Mouse (Mus musculus): ENCODE data around the gene Samd8. TPM values are rescaled to one million over a fixed set of nuclear protein-coding genes. Genes with fewer than 3 reads are reported as not detected.

Gene Samd8
- polyA plus RNA-seq, 1 experiment from 2014 or later, result 20.6 TPM

GRCm38 (mm10) chr14:21772506-21773281 lies 22.4 kb downstream of the Samd8 start:
- Histone ChIP-seq H3K9ac (replicated peaks) (no peak overlapping the region), H3K4me3 (replicated peaks) (no peak overlapping the region), H3K4me2 (no peak overlapping the region), H3K36me3 (peaks cover 8% of the 10 kb centered on the region), H3K27me3 (replicated peaks) (no peaks in the 10 kb centered on the region), H3K9me3 (replicated peaks) (no peaks in the 10 kb centered on the region), H3K4me1 (peaks cover 7% of the 10 kb centered on the region; the same call in 1 of the 2 replicates), H3K27ac (replicated peaks) (no peak overlapping the region)
- WGBS, result 69% methylated on average over 11 of the region's 11 CpGs
- no peak for ATAC-seq (ENCODE audit: low FRiP score)

- Histone ChIP-seq H3K4me3 (replicated peaks) (no peak overlapping the region), H3K27ac (replicated peaks) (no peak overlapping the region), H3K9me3 (replicated peaks) (no peaks in the 10 kb centered on the region), H3K9ac (replicated peaks) (no peak overlapping the region), H3K27me3 (replicated peaks) (no peaks in the 10 kb centered on the region), H3K36me3 (peaks cover 12% of the 10 kb centered on the region), H3K4me2 (no peak overlapping the region), H3K4me1 (no peaks in the 10 kb centered on the region)
- ATAC-seq (ENCODE audit: low FRiP score), result no peak
- WGBS, result 74% methylated on average over 2 of the region's 2 CpGs
Observed at GRCm38 (mm10) chr14:21773946-21774345, 23.6 kb downstream of the Samd8 start.

- Histone ChIP-seq H3K4me3 (replicated peaks) (no peak overlapping the region), H3K4me1 (no peaks in the 10 kb centered on the region), H3K27me3 (replicated peaks) (no peaks in the 10 kb centered on the region), H3K4me2 (no peak overlapping the region), H3K9ac (replicated peaks) (no peak overlapping the region), H3K36me3 (peaks cover 22% of the 10 kb centered on the region), H3K27ac (replicated peaks) (no peak overlapping the region), H3K9me3 (replicated peaks) (no peaks in the 10 kb centered on the region)
- WGBS, result 89% methylated on average over 4 of the region's 4 CpGs
- ATAC-seq (ENCODE audit: low FRiP score), result no peak
Observed at GRCm38 (mm10) chr14:21776201-21776600, 25.9 kb downstream of the Samd8 start.

GRCm38 (mm10) chr14:21786500-21786899 lies 36.2 kb downstream of the Samd8 start:
- H3K27ac ChIP-seq (replicated peaks), result no peak overlapping the region
- H3K4me1 ChIP-seq, result no peaks in the 10 kb centered on the region
- H3K4me3 ChIP-seq (replicated peaks), result no peak overlapping the region
- WGBS, result 93% methylated on average over 4 of the region's 4 CpGs
- ATAC-seq (ENCODE audit: low FRiP score), result no peak
- no peaks in the 10 kb centered on the region for H3K9me3 ChIP-seq (replicated peaks)
- H3K36me3 ChIP-seq, result peaks cover 17% of the 10 kb centered on the region
- no peaks in the 10 kb centered on the region for H3K27me3 ChIP-seq (replicated peaks)
- no peak overlapping the region for H3K9ac ChIP-seq (replicated peaks)
- H3K4me2 ChIP-seq, result no peak overlapping the region

GRCm38 (mm10) chr14:21787374-21787773 lies 37.0 kb downstream of the Samd8 start:
- no peaks in the 10 kb centered on the region for H3K4me1 ChIP-seq
- H3K27me3 ChIP-seq (replicated peaks), result no peaks in the 10 kb centered on the region
- H3K27ac ChIP-seq (replicated peaks), result no peak overlapping the region
- no peak overlapping the region for H3K9ac ChIP-seq (replicated peaks)
- 90% methylated on average over 3 of the region's 3 CpGs for WGBS
- H3K36me3 ChIP-seq, result peaks cover 21% of the 10 kb centered on the region
- no peak overlapping the region for H3K4me3 ChIP-seq (replicated peaks)
- ATAC-seq (ENCODE audit: low FRiP score), result no peak
- no peaks in the 10 kb centered on the region for H3K9me3 ChIP-seq (replicated peaks)
- no peak overlapping the region for H3K4me2 ChIP-seq

- no peaks in the 10 kb centered on the region for H3K27me3 ChIP-seq (replicated peaks)
- H3K36me3 ChIP-seq, result peaks cover 24% of the 10 kb centered on the region
- H3K9ac ChIP-seq (replicated peaks), result no peak overlapping the region
- H3K9me3 ChIP-seq (replicated peaks), result no peaks in the 10 kb centered on the region
- H3K4me1 ChIP-seq, result no peaks in the 10 kb centered on the region
- no peak overlapping the region for H3K4me2 ChIP-seq
- no peak overlapping the region for H3K27ac ChIP-seq (replicated peaks)
- H3K4me3 ChIP-seq (replicated peaks), result no peak overlapping the region
- 94% methylated on average over 5 of the region's 5 CpGs for WGBS
- ATAC-seq (ENCODE audit: low FRiP score), result no peak
Observed at GRCm38 (mm10) chr14:21788121-21788520, 37.8 kb downstream of the Samd8 start.

GRCm38 (mm10) chr14:21790585-21791251 lies 40.4 kb downstream of the Samd8 start:
- Histone ChIP-seq H3K4me1 (no peaks in the 10 kb centered on the region), H3K27ac (replicated peaks) (no peak overlapping the region), H3K36me3 (peaks cover 18% of the 10 kb centered on the region), H3K4me2 (no peak overlapping the region), H3K4me3 (replicated peaks) (no peak overlapping the region), H3K9ac (replicated peaks) (no peak overlapping the region), H3K27me3 (replicated peaks) (no peaks in the 10 kb centered on the region), H3K9me3 (replicated peaks) (no peaks in the 10 kb centered on the region)
- WGBS, result 92% methylated on average over 9 of the region's 9 CpGs
- ATAC-seq (ENCODE audit: low FRiP score), result no peak

- no peak overlapping the region for H3K9ac ChIP-seq (replicated peaks)
- no peak overlapping the region for H3K4me2 ChIP-seq
- H3K4me1 ChIP-seq, result no peaks in the 10 kb centered on the region
- ATAC-seq (ENCODE audit: low FRiP score), result no peak
- no peaks in the 10 kb centered on the region for H3K9me3 ChIP-seq (replicated peaks)
- no peak overlapping the region for H3K4me3 ChIP-seq (replicated peaks)
- no peak overlapping the region for H3K27ac ChIP-seq (replicated peaks)
- no peaks in the 10 kb centered on the region for H3K27me3 ChIP-seq (replicated peaks)
- peaks cover 18% of the 10 kb centered on the region for H3K36me3 ChIP-seq
- 94% methylated on average over 4 of the region's 4 CpGs for WGBS
Observed at GRCm38 (mm10) chr14:21791722-21792121, 41.4 kb downstream of the Samd8 start.

DNA sequence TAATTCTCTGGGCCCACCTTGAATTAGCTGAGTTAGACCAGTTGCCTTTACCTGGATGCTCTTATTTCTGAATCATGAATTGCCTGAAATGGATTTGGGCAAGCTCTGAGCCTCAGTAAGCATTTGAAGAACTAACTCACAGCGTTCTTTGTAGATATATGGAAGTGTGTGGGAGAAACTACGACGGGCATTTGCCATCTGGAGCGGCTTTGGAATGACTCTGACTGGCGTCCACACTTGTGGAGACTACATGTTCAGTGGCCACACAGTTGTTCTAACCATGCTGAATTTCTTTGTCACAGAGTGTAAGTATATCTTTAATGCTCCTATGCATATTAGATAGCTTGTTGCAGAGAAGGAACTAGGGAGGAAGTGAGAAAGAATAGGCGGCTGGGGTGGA lies 41.9 kb downstream of the Samd8 start:
- 94% methylated on average over 6 of the region's 6 CpGs for WGBS
- no peak overlapping the region for H3K4me3 ChIP-seq (replicated peaks)
- no peak overlapping the region for H3K4me2 ChIP-seq
- H3K9me3 ChIP-seq (replicated peaks), result no peaks in the 10 kb centered on the region
- H3K27ac ChIP-seq (replicated peaks), result no peak overlapping the region
- H3K27me3 ChIP-seq (replicated peaks), result no peaks in the 10 kb centered on the region
- H3K4me1 ChIP-seq, result no peaks in the 10 kb centered on the region
- no peak overlapping the region for H3K9ac ChIP-seq (replicated peaks)
- peaks cover 18% of the 10 kb centered on the region for H3K36me3 ChIP-seq
- ATAC-seq (ENCODE audit: low FRiP score), result no peak

DNA sequence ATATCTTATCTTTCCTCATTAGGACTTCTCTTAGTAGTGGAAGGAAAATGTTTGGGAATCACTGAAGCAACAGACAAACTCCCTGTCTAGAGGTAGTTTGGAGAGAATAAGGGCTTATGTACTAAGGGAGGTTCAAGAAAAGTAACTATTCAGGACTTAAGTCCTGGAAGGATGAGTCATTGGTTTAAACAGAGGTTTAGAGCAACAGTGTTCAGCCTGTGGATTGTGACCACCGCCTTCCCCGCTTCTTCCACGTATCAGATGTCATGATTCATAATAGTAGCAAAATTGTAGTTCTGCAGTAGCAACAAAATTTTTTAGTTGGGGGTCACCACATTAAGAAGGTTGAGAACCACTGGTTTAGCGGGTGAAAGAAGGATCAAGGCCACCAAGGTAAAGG lies 50.3 kb downstream of the Samd8 start:
- H3K9me3 ChIP-seq (replicated peaks), result no peaks in the 10 kb centered on the region
- no peaks in the 10 kb centered on the region for H3K4me1 ChIP-seq
- no peak overlapping the region for H3K9ac ChIP-seq (replicated peaks)
- H3K4me3 ChIP-seq (replicated peaks), result no peak overlapping the region
- WGBS, result 98% methylated on average over 4 of the region's 4 CpGs
- ATAC-seq (ENCODE audit: low FRiP score), result no peak
- H3K27me3 ChIP-seq (replicated peaks), result no peaks in the 10 kb centered on the region
- no peak overlapping the region for H3K4me2 ChIP-seq
- H3K27ac ChIP-seq (replicated peaks), result no peak overlapping the region
- H3K36me3 ChIP-seq, result peaks cover 10% of the 10 kb centered on the region

DNA sequence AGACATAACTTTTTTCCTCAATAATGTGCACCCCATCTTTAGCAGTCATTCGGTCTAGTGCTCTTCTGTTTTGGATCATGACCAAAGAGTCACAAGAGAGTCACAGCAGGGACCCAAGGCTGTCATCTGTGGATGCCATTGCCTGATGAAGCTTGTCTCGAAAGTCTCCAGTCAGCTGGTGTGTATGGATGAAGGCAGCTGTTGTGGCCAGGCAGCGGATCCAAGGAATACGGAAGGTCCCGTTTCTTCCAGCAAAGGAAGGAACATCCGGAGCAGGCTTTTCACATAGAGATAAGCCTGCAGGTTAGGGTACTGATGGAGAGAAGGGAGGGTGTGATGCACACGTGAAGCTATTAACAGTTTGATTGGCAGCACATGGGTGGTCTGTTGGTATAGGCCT lies 51.3 kb downstream of the Samd8 start:
- ATAC-seq (ENCODE audit: low FRiP score), result no peak
- WGBS, result 76% methylated on average over 7 of the region's 7 CpGs
- no peaks in the 10 kb centered on the region for H3K4me1 ChIP-seq
- no peaks in the 10 kb centered on the region for H3K27me3 ChIP-seq (replicated peaks)
- no peak overlapping the region for H3K9ac ChIP-seq (replicated peaks)
- H3K4me3 ChIP-seq (replicated peaks), result no peak overlapping the region
- H3K27ac ChIP-seq (replicated peaks), result no peak overlapping the region
- peaks cover 10% of the 10 kb centered on the region for H3K36me3 ChIP-seq
- no peak overlapping the region for H3K4me2 ChIP-seq
- no peaks in the 10 kb centered on the region for H3K9me3 ChIP-seq (replicated peaks)

DNA sequence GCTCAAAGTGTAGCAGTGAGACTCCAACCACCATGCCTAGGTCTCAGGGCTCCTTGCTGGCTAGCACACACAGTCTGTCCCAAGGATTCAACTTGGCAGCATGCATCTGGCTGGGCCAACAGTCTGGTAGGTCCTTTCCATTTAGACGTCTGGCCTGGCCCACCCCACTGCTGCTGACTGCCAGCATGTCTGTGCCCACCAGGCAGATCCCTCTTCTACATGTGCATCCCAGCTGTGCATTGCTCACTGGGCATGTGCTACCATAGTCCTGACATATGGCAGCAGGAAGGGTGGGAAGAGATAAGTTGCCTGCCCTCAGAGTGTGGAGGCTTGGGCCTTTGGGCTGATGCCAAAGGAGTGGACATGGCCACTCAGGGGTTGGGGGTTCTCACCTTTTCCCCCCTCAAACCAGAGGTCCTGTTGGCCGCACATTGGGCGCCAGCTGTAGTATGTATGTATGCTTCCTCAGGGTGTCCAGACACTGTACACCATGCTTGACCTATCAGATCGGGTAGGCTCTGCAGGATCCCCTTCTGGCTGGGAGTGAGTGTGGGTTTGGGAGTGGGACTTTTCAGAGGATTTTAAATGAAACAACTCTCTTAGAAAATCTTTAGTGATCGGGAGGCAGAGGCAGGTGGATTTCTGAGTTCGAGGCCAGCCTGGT lies 52.3 kb downstream of the Samd8 start:
- WGBS, result 95% methylated on average over 6 of the region's 6 CpGs
- no peak for ATAC-seq (ENCODE audit: low FRiP score)

More for the DNA sequence above, 52.3 kb downstream of the Samd8 start:
- Histone ChIP-seq H3K9ac (replicated peaks) (no peak overlapping the region), H3K9me3 (replicated peaks) (no peaks in the 10 kb centered on the region), H3K4me2 (no peak overlapping the region), H3K36me3 (peaks cover 10% of the 10 kb centered on the region), H3K27ac (replicated peaks) (no peak overlapping the region), H3K4me1 (no peaks in the 10 kb centered on the region), H3K27me3 (replicated peaks) (no peaks in the 10 kb centered on the region), H3K4me3 (replicated peaks) (no peak overlapping the region)

Measured in neural tube, embryonic 15.5 days (tissue).